Mouse (Mus musculus): ENCODE measurements around the gene Slc25a4.

Slc25a4 gene

GRCm38 (mm10) chr8:46163870-46164190, 47.3 kb downstream of the Slc25a4 start:
- DNase-seq (ENCODE audit: low read depth, low spot score): no peak
- no peaks in the 10 kb centered on the region for H3K36me3 ChIP-seq (ENCODE audit: control insufficient read depth, insufficient read depth, low read length, poor library complexity, severe bottlenecking)
- H3K27me3 ChIP-seq (ENCODE audit: control insufficient read depth, insufficient read depth, low read length, poor library complexity, severe bottlenecking): no peaks in the 10 kb centered on the region

- peak; percentile 98 for DNase-seq (ENCODE audit: low read depth, low spot score)
- Histone ChIP-seq H3K27me3 (ENCODE audit: control insufficient read depth, insufficient read depth, low read length, poor library complexity, severe bottlenecking) (no peaks in the 10 kb centered on the region), H3K36me3 (ENCODE audit: control insufficient read depth, insufficient read depth, low read length, poor library complexity, severe bottlenecking) (no peaks in the 10 kb centered on the region)
These were observed 47.9 kb downstream of the Slc25a4 start for GRCm38 (mm10) chr8:46162953-46163869.
